Mouse (Mus musculus): ENCODE measurements around the gene Skap1. TPM values are rescaled to one million over a fixed set of nuclear protein-coding genes. Genes with fewer than 3 reads are reported as not detected.

Gene Skap1
- polyA plus RNA-seq, 1 experiment from 2014 or later: 15.2 TPM

- Histone ChIP-seq H3K4me3 (ENCODE audit: low read length) (no peak overlapping the region), H3K36me3 (ENCODE audit: control insufficient read depth, insufficient read depth, low read length) (no peaks in the 10 kb centered on the region), H3K27ac (ENCODE audit: low read depth, low read length) (no peak overlapping the region), H3K4me2 (replicated peaks; ENCODE audit: low read depth, low read length) (no peak overlapping the region), H3K9me3 (ENCODE audit: control insufficient read depth, low read length) (no peaks in the 10 kb centered on the region), H3K4me1 (ENCODE audit: control insufficient read depth, insufficient read depth, low read length) (peaks cover 3% of the 10 kb centered on the region; the same call in 1 of the 2 replicates), H3K9ac (ENCODE audit: low read depth, low read length) (no peak overlapping the region), H3K27me3 (ENCODE audit: control insufficient read depth, insufficient read depth, low read length) (no peaks in the 10 kb centered on the region; the same call in 1 of the 2 replicates)
- 75% methylated on average over 3 of the region's 3 CpGs for WGBS
- no peak for ATAC-seq (ENCODE audit: low FRiP score, low TSS enrichment)
These were observed 125.4 kb downstream of the Skap1 start for GRCm38 (mm10) chr11:96589828-96590227.

- H3K27me3 ChIP-seq (ENCODE audit: control insufficient read depth, insufficient read depth, low read length): no peaks in the 10 kb centered on the region
- H3K27ac ChIP-seq (ENCODE audit: low read depth, low read length): no peak overlapping the region
- peak overlapping the region; percentile 28 for H3K4me2 ChIP-seq (replicated peaks; ENCODE audit: low read depth, low read length)
- H3K4me1 ChIP-seq (ENCODE audit: control insufficient read depth, insufficient read depth, low read length): 0 out of 2 replicates have a peak, but pooled peaks cover 6% of the 10 kb centered on the region
- ATAC-seq (ENCODE audit: low FRiP score, low TSS enrichment): no peak
- 29% methylated on average over 12 of the region's 12 CpGs for WGBS
- no peak overlapping the region; the same call in 1 of the 2 replicates for H3K4me3 ChIP-seq (ENCODE audit: low read length)
- no peaks in the 10 kb centered on the region for H3K36me3 ChIP-seq (ENCODE audit: control insufficient read depth, insufficient read depth, low read length)
- H3K9ac ChIP-seq (ENCODE audit: low read depth, low read length): no peak overlapping the region
- no peaks in the 10 kb centered on the region for H3K9me3 ChIP-seq (ENCODE audit: control insufficient read depth, low read length)
These were observed 131.5 kb downstream of the Skap1 start for GRCm38 (mm10) chr11:96595890-96596289.

- H3K4me1 ChIP-seq (ENCODE audit: control insufficient read depth, insufficient read depth, low read length): 0 out of 2 replicates have a peak, but pooled peaks cover 6% of the 10 kb centered on the region
- no peaks in the 10 kb centered on the region for H3K9me3 ChIP-seq (ENCODE audit: control insufficient read depth, low read length)
- H3K27ac ChIP-seq (ENCODE audit: low read depth, low read length): no peak overlapping the region
- peak overlapping the region; percentile 28 for H3K4me2 ChIP-seq (replicated peaks; ENCODE audit: low read depth, low read length)
- H3K27me3 ChIP-seq (ENCODE audit: control insufficient read depth, insufficient read depth, low read length): no peaks in the 10 kb centered on the region
- H3K36me3 ChIP-seq (ENCODE audit: control insufficient read depth, insufficient read depth, low read length): no peaks in the 10 kb centered on the region
- no peak for ATAC-seq (ENCODE audit: low FRiP score, low TSS enrichment)
- no peak overlapping the region; the same call in 1 of the 2 replicates for H3K4me3 ChIP-seq (ENCODE audit: low read length)
- no peak overlapping the region for H3K9ac ChIP-seq (ENCODE audit: low read depth, low read length)
- 27% methylated on average over 6 of the region's 6 CpGs for WGBS
These were observed 131.9 kb downstream of the Skap1 start for GRCm38 (mm10) chr11:96596301-96596700.

DNA sequence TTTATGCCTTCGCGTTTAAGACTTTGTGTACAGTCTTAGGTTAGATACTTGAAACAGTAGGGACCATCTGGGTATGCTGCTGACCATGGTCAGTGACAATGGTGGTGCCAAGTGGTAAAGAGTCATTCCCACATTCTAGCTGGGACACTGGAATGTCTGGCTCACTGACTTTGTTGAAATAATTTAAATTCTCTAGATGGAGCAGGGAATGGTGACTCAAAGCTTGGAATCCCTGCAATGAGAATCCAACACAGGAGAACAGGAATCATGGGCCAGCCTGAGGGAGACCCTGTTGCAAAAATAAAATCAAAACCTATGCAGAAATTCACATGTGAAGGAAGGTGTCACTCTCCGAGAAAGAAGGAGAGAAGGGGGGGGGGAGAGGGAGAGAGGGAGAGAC lies 138.4 kb downstream of the Skap1 start:
- H3K4me1 ChIP-seq (ENCODE audit: control insufficient read depth, insufficient read depth, low read length): 0 out of 2 replicates have a peak, but pooled peaks cover 9% of the 10 kb centered on the region
- no peak overlapping the region for H3K27ac ChIP-seq (ENCODE audit: low read depth, low read length)
- no peaks in the 10 kb centered on the region for H3K36me3 ChIP-seq (ENCODE audit: control insufficient read depth, insufficient read depth, low read length)
- no peak overlapping the region for H3K9ac ChIP-seq (ENCODE audit: low read depth, low read length)
- no peak for ATAC-seq (ENCODE audit: low FRiP score, low TSS enrichment)
- 76% methylated on average over 3 of the region's 3 CpGs for WGBS
- no peaks in the 10 kb centered on the region for H3K27me3 ChIP-seq (ENCODE audit: control insufficient read depth, insufficient read depth, low read length)
- H3K4me3 ChIP-seq (ENCODE audit: low read length): no peak overlapping the region
- H3K4me2 ChIP-seq (replicated peaks; ENCODE audit: low read depth, low read length): no peak overlapping the region
- no peaks in the 10 kb centered on the region for H3K9me3 ChIP-seq (ENCODE audit: control insufficient read depth, low read length)

- no peak overlapping the region for H3K4me3 ChIP-seq (ENCODE audit: low read length)
- no peak overlapping the region for H3K4me2 ChIP-seq (replicated peaks; ENCODE audit: low read depth, low read length)
- H3K27ac ChIP-seq (ENCODE audit: low read depth, low read length): peak overlapping the region; percentile 60; the same call in 1 of the 2 replicates
- H3K4me1 ChIP-seq (ENCODE audit: control insufficient read depth, insufficient read depth, low read length): 0 out of 2 replicates have a peak, but pooled peaks cover 9% of the 10 kb centered on the region
- H3K27me3 ChIP-seq (ENCODE audit: control insufficient read depth, insufficient read depth, low read length): no peaks in the 10 kb centered on the region
- H3K9me3 ChIP-seq (ENCODE audit: control insufficient read depth, low read length): no peaks in the 10 kb centered on the region
- no peaks in the 10 kb centered on the region for H3K36me3 ChIP-seq (ENCODE audit: control insufficient read depth, insufficient read depth, low read length)
- H3K9ac ChIP-seq (ENCODE audit: low read depth, low read length): no peak overlapping the region
- no peak for ATAC-seq (ENCODE audit: low FRiP score, low TSS enrichment)
- WGBS: 36% methylated on average over 6 of the region's 6 CpGs
These were observed 139.9 kb downstream of the Skap1 start for GRCm38 (mm10) chr11:96604306-96604705.

DNA sequence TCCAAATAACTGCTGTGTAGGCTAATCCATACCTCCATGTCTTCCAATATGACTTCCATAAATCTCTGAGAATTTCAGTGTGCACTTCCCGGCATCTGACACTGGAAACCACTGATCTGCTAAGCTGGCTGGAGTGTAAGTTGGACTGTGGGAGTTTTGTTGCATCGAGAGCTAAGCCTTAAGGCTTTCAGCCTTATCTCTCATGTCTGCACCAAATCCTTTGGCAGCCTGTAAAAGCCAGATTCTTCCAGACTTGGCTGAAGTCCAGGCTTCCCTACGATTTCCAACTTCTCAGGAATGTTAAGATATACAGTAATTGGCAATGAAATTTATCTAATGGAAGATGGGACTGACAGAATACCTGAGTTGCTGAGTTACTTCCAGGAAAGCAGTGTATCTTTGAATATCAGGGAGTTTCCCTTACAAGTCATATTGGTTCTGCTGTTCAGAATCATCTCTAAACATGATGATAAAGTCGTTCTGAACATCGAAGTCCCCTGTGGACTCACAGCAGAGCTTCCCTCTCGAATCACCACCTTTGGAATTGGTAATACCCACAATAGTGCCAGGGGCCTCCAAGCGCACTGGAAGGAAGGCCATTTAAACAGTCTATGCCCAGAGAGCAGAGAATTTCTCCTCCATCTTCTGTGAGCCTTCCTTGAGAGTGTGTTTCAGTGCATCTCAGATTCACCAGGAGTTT lies 140.5 kb downstream of the Skap1 start:
- 53% methylated on average over 7 of the region's 7 CpGs for WGBS
- 0 out of 2 replicates have a peak, but pooled peaks cover 9% of the 10 kb centered on the region for H3K4me1 ChIP-seq (ENCODE audit: control insufficient read depth, insufficient read depth, low read length)
- H3K27ac ChIP-seq (ENCODE audit: low read depth, low read length): peak overlapping the region; percentile 60; the same call in 1 of the 2 replicates
- H3K9ac ChIP-seq (ENCODE audit: low read depth, low read length): no peak overlapping the region
- no peak overlapping the region for H3K4me2 ChIP-seq (replicated peaks; ENCODE audit: low read depth, low read length)
- no peak overlapping the region for H3K4me3 ChIP-seq (ENCODE audit: low read length)
- no peaks in the 10 kb centered on the region for H3K9me3 ChIP-seq (ENCODE audit: control insufficient read depth, low read length)
- no peak for ATAC-seq (ENCODE audit: low FRiP score, low TSS enrichment)
- H3K27me3 ChIP-seq (ENCODE audit: control insufficient read depth, insufficient read depth, low read length): no peaks in the 10 kb centered on the region
- no peaks in the 10 kb centered on the region for H3K36me3 ChIP-seq (ENCODE audit: control insufficient read depth, insufficient read depth, low read length)

- Histone ChIP-seq H3K27ac (ENCODE audit: low read depth, low read length) (no peak overlapping the region; the same call in 1 of the 2 replicates), H3K27me3 (ENCODE audit: control insufficient read depth, insufficient read depth, low read length) (no peaks in the 10 kb centered on the region), H3K4me2 (replicated peaks; ENCODE audit: low read depth, low read length) (no peak overlapping the region), H3K4me1 (ENCODE audit: control insufficient read depth, insufficient read depth, low read length) (0 out of 2 replicates have a peak, but pooled peaks cover 9% of the 10 kb centered on the region), H3K9ac (ENCODE audit: low read depth, low read length) (no peak overlapping the region), H3K9me3 (ENCODE audit: control insufficient read depth, low read length) (no peaks in the 10 kb centered on the region), H3K36me3 (ENCODE audit: control insufficient read depth, insufficient read depth, low read length) (no peaks in the 10 kb centered on the region), H3K4me3 (ENCODE audit: low read length) (no peak overlapping the region)
- 75% methylated on average over 6 of the region's 6 CpGs for WGBS
- no peak for ATAC-seq (ENCODE audit: low FRiP score, low TSS enrichment)
These were observed 141.1 kb downstream of the Skap1 start for GRCm38 (mm10) chr11:96605516-96605915.

GRCm38 (mm10) chr11:96612596-96612995 lies 148.2 kb downstream of the Skap1 start:
- H3K4me3 ChIP-seq (ENCODE audit: low read length): no peak overlapping the region
- H3K36me3 ChIP-seq (ENCODE audit: control insufficient read depth, insufficient read depth, low read length): no peaks in the 10 kb centered on the region
- H3K27ac ChIP-seq (ENCODE audit: low read depth, low read length): no peak overlapping the region
- no peak overlapping the region for H3K4me2 ChIP-seq (replicated peaks; ENCODE audit: low read depth, low read length)
- WGBS: 87% methylated on average over 11 of the region's 11 CpGs
- no peak for ATAC-seq (ENCODE audit: low FRiP score, low TSS enrichment)
- H3K9me3 ChIP-seq (ENCODE audit: control insufficient read depth, low read length): no peaks in the 10 kb centered on the region
- no peaks in the 10 kb centered on the region for H3K4me1 ChIP-seq (ENCODE audit: control insufficient read depth, insufficient read depth, low read length)
- no peak overlapping the region for H3K9ac ChIP-seq (ENCODE audit: low read depth, low read length)
- H3K27me3 ChIP-seq (ENCODE audit: control insufficient read depth, insufficient read depth, low read length): no peaks in the 10 kb centered on the region; the same call in 1 of the 2 replicates

- Histone ChIP-seq H3K9ac (ENCODE audit: low read depth, low read length) (no peak overlapping the region), H3K27me3 (ENCODE audit: control insufficient read depth, insufficient read depth, low read length) (no peaks in the 10 kb centered on the region; the same call in 1 of the 2 replicates), H3K36me3 (ENCODE audit: control insufficient read depth, insufficient read depth, low read length) (no peaks in the 10 kb centered on the region), H3K9me3 (ENCODE audit: control insufficient read depth, low read length) (no peaks in the 10 kb centered on the region), H3K27ac (ENCODE audit: low read depth, low read length) (no peak overlapping the region), H3K4me2 (replicated peaks; ENCODE audit: low read depth, low read length) (no peak overlapping the region), H3K4me1 (ENCODE audit: control insufficient read depth, insufficient read depth, low read length) (peaks cover 2% of the 10 kb centered on the region; the same call in 1 of the 2 replicates), H3K4me3 (ENCODE audit: low read length) (no peak overlapping the region)
- no peak for ATAC-seq (ENCODE audit: low FRiP score, low TSS enrichment)
- 51% methylated on average over 5 of the region's 5 CpGs for WGBS
These were observed 152.4 kb downstream of the Skap1 start for GRCm38 (mm10) chr11:96616792-96617191.
